Mouse (Mus musculus): ENCODE data around the gene Zfp819.

Gene Zfp819

DNA sequence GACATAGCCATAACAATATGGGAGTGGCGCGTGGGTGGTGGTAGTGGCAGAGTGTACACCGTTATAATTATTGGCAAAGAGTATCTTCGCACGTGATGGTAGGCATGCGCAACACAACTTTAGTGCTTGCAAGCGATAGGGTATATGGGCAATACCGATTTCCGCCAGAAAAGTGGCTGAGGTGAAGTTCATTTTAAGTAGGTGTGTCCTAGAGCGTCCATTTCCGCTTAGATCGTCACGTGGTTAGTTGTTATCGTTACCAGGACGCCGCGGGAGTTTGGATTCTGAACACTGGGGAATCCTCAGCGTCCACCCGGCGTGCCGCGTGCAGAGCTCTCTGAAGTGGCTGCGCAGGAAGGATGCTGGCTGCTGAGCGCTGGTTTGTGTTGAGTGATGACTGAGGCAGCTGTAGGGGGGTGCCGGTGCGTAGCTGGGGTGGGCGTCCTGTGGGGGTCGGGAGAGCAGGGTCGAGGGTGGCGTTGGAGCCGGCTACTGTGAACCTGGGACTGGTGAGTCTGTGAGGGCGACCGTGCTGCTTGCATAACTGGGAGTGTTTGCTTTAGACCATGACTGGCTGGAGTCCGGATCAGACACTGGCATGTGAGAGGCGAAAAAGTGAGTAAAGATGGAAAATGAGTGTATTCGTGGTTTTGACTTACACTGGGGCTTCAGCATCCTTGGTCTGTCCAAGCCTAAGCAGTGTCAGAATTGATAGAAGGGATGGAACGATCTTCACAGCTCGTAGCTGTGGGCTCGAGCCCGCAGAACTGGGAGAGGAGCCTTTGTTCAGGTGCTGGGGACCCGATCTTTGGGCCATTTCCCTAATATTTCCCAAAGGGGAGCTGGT lies at the start of gene Zfp819:
TSS of gene Zfp819 (plus strand) at position 274 of the 847 bp plus-strand sequence.
- no peak for DNase-seq (ENCODE audit: low read depth, low spot score)

GRCm38 (mm10) chr7:43562006-43562633 lies 44.8 kb upstream of the Zfp819 start, which contains the start of gene Zfp658:
TSS of gene Zfp658 (plus strand) at chr7:43562256.
- DNase-seq (ENCODE audit: low read depth, low spot score) = peak; percentile 90

- DNase-seq (ENCODE audit: low read depth, low spot score) = peak; percentile 80
These were observed 44.3 kb upstream of the Zfp819 start for GRCm38 (mm10) chr7:43562651-43563070.

DNA sequence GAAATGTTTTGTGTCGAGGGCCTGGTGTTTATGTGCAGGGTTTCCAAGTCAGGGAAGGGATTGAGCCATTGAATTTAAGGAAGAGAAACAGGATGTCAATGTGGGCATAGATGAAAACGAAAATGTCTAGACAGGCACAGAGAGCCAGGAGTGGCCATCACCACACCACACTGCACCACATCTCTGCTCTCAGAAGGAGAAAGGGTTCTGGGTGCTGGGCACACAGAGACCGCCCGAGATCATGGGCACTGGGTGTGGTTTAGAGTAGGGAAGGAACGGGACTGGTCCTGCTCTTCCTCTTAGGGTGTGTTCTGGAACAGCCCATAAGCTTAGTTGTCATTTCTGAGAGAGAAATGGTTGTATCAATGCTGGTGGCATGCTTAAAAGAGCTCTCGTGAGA lies 43.7 kb upstream of the Zfp819 start:
- DNase-seq (ENCODE audit: low read depth, low spot score) = no peak

DNA sequence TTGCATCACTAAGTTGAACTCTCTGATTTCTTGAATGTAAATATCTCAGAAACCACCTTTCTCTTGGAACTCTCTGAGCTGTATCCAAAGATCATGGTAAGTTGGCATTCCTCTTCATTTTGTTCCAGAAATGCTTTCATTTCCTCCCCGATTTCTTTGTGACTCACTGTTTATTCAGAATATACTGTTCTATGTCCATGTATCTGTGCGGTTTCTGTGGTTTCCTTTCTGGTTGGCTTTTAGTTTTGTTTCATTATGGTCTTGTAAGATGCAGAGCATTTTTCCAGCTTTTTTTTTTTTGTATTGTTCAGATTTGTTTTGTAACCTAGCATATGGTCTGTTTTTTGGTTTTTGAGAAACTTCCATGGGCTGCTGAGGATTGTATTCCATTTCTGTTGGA lies 35.8 kb upstream of the Zfp819 start:
- DNase-seq (ENCODE audit: low read depth, low spot score) = no peak

DNA sequence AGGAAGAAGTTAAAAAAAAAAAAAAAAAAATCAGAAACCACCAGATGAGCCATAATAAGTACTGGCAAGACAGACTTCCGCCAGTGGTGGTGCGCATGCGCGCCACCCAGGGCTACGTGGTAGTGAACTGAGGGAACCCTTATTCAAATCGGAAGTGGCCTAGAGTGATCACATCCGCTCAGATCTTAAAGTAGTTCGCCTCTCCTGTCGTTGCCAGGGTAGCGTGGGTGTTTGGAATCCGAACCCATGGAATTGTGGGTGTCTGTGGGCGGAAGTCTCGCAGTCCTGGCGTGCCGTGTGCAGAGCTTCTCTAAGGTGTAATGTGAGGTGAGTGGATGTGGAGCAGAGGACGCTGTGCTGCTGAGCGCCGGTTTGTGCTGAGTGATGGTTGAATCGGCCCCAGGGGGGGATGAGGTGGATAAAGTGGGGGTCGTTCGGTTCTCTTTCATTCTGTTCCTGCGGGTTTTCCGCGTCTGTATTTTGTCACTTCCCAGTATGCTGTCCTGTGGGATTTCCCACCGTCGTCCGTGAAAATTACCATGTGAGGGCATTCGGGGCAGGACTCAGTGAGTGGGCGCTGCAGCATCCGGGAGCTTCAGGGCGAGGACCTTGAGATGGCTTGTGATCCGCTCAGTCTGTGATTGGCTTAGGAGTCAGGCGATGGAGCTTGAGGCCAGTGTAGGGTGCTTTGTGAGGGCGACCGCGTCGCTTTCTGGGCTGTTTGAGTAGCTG lies 27.4 kb upstream of the Zfp819 start, which contains the start of gene Zfp719:
TSS of gene Zfp719 (plus strand) at position 171 of the 732 bp plus-strand sequence.
- DNase-seq (ENCODE audit: low read depth, low spot score) = peak; percentile 96

GRCm38 (mm10) chr7:43580526-43580925 lies 26.4 kb upstream of the Zfp819 start:
- DNase-seq (ENCODE audit: low read depth, low spot score) = no peak

- peak; percentile 32 for DNase-seq (ENCODE audit: low read depth, low spot score)
These were observed 22.2 kb upstream of the Zfp819 start for GRCm38 (mm10) chr7:43584790-43585189.

- DNase-seq (ENCODE audit: low read depth, low spot score) = no peak
These were observed 5.1 kb upstream of the Zfp819 start for GRCm38 (mm10) chr7:43601884-43602283.

GRCm38 (mm10) chr7:43607743-43608287 lies 846 bp downstream of the Zfp819 start:
- no peak for DNase-seq (ENCODE audit: low read depth, low spot score)

DNA sequence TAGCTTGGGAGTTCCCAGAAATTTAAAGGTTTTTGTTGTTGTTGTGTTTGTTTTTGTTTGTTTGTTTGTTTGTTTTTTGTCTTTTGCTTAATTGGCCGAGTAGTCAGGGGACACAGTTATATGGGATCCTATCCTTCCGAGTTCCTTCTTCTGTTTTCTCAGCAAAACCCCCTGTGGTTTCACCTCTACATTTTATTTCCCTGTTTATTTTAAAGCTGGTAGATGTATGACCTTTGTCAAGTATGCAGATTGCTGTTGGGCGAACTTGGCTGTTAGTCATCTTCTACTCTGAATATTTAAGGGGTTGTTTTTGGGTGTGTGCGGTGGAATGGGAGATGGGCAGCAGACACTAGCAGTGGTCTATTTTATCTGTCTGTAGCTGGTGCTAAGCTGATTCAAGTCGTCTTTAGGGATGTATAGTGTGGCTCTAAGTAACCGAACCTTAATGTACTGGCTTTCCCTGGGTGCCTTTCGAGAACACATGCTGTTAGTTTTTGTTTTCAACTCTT lies 1.4 kb downstream of the Zfp819 start:
- no peak for DNase-seq (ENCODE audit: low read depth, low spot score)

DNA sequence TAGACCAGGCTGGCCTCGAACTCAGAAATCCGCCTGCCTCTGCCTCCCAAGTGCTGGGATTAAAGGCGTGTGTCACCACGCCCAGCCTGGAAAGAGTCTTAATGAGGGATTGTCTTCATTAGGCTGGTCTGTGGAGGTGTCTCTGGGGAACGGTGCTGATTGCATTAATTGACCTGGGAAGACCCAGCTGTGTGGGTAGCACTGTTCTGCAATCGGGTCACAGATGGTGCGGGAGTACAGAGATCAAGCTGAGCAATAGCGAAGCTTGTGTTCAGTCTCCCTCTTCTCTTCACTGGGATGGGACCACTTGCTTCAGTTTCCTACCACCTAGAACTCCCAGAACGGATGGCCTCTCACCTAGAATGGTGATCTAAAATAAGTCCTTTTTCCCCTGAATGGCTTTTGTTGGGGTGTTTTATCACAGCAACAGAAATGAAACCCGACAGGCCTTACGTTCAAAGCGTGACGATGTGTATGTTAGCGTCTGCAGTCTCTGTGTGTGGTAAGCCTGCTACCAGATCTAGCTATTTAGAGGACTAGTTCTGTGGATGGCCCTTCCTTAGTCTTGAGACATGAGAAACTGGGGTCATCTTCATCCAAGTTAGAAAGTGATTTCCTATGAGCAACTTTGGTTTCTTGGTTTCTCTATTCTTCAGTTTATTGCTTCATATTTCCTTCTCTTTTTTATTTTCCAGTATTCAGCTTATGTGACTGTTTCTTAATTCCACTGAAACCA lies 7.0 kb downstream of the Zfp819 start:
- DNase-seq (ENCODE audit: low read depth, low spot score) = no peak

DNA sequence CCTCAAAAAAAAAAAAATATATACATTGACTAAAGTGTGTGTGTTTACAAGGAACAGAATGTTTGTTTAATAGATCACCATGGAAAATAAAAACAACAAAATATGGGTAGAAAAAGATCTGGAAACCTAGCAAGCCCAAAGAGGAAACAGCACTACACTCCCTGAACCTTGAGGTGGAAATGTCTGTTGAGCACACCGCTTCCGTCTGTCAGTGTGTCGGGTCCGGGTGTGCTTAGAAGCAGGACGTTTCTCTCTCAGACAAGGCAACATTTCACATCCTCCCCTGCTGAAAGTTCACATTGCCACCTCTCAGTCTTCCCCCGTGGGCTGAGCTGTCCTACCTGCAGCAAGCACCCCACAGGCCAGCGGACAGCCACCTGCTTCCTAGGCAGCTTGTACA lies 16.0 kb downstream of the Zfp819 start:
- DNase-seq (ENCODE audit: low read depth, low spot score) = no peak

DNA sequence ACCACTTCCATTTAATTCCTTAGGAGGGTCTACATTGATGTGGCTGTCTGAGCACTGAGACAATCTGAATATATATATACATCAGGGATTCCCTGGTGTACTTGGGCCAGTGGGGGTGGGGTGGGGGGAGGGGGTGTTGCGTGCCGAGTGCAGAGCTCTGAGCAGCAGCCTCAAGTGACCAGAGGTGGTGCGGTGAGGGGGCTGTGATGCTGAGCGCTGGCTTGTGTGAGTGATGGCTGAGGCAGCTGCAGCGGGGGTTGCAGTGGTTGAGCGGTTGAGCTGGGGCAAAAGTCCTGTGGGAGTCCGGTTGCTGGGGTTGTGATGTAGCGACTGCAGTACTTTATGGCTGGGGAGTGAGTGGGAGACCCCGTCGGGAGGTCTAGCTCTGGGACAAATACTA lies 16.9 kb downstream of the Zfp819 start:
- DNase-seq (ENCODE audit: low read depth, low spot score) = no peak

GRCm38 (mm10) chr7:43625065-43625464 lies 18.1 kb downstream of the Zfp819 start:
- DNase-seq (ENCODE audit: low read depth, low spot score) = peak; percentile 42

DNA sequence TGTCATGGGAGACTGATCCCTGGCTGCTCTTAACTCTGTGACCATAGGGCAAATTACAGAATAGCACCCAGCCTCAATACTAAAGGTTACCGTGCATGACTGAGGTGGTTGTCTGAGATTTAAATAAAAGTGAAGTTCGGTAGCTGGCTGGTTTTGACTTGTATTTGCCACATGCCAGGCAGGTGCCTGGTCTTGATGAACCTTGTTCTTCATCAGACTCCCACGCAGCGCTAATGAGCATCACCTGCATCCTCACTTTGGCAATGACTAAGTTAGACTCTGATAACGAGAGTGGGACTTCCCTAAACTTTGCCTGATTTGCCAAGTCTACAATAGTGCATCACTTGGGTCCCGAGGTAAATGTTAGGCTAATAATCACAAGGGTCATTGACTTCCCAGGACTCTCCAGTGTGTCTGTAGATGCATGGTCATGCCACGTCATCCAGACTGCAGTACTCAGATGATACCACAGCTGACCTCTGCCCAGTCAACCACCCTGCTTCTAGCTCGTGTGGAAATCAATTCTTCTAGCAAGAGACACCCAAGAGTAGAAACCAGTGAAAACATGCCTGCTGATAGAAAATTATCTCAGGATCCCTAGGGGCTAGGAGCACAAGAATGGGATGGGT lies 18.9 kb downstream of the Zfp819 start:
- DNase-seq (ENCODE audit: low read depth, low spot score) = peak; percentile 81

DNA sequence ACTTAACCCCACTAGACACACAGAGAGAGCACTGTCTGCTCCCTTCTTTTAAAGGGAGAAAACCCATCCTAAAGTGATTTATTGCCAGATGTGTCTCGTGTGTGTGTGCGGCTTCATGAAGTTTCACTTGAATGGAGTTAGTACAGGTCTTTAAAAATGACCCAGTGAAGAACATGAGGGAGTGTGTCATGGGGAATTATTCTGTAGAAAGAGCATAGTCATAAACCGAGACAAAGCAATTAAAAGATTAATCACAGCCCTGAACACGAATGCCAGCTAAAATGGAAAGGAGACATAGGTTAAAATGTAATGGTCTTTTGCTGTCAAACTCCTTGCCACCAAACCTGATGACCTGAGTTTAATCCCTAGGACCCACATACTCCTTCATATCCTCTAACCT lies 27.0 kb downstream of the Zfp819 start:
- no peak for DNase-seq (ENCODE audit: low read depth, low spot score)

DNA sequence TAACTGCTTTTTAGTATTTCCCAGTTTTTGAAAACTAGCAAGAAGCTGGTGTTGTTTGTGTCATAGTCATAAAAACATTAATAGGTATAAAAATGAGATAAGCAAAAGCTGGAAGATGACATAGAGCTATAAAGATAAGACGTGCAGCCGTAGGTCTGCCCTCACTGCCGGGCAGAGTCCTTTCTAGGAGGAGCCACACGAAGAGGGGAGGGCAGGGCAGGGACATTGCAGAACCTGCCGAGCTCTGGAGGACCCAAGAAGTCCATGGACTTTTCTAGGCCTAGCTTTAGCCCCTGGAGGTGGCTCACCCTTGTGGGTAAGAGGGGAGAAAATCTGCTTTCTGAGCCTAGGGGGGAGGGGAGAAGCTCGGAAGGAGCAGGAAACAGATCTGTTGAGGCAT lies 27.5 kb downstream of the Zfp819 start, which contains the start of gene Ceacam18:
TSS of gene Ceacam18 (plus strand) at position 208 of the 400 bp plus-strand sequence.
- no peak for DNase-seq (ENCODE audit: low read depth, low spot score)

DNA sequence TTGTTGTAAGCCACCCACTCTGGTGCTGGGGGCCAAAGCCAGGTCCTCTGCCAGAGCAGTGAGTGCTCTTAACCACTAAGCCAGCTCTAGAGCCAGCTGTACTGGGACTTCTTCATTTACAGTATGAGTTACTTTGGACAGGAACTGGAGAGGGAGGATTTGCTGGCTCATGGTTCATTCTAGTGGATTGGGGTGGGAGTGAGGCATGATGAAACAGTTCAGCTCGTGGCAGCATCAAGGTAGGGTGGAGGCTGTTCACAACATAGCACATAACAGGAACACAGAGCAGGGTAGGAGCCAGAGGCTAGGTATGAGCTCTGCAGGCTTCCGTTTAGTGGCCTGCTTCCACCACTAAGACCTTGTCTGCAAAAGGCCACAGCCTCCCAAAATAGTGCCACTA lies 29.2 kb downstream of the Zfp819 start:
- DNase-seq (ENCODE audit: low read depth, low spot score) = no peak

DNA sequence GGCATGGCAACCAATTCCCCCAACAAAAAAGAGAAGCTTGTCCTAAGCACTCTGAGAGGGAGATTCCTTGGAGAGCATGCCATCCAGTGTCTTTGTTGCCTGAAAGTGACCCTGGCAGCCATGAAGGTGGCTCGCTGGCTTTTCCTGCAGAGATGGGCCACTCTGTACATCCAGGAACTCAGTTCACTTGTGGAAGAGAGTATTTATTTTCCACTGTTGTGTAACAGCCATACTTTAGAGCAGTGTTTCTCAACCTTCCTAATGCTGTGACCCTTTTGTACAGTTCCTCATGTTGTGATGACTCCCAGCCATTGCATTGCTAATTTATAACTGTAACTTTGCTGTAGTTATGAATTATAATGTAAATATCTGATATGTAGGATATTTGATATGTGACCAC lies 30.1 kb downstream of the Zfp819 start:
- DNase-seq (ENCODE audit: low read depth, low spot score) = no peak

Measured in A20 (cell line).